Mouse (Mus musculus) MEL (cell line): ENCODE measurements around the gene Zdhhc8.

Source experiments
- CTCF ChIP-seq, 3 experiments: IDR thresholded peaks in 2 of 3; conservative IDR thresholded peaks in 1 of 3; 2 replicates each; pipeline ENCODE4 v1.5.1; 2011 to 2012; ENCODE audit warnings: low read length in 3 of 3, low read depth in 2 of 3, mild to moderate bottlenecking in 2 of 3, improper control_type of control experiment in 1 of 3, inconsistent platforms in 1 of 3, mixed read lengths in 1 of 3, moderate library complexity in 1 of 3; ENCODE audit not compliant: control insufficient read depth in 1 of 3, insufficient read depth in 1 of 3, poor library complexity in 1 of 3, severe bottlenecking in 1 of 3
- GATA1 ChIP-seq: IDR thresholded peaks from 2 replicates; pipeline ENCODE4 v1.6.1; 2011; ENCODE audit warnings: low read depth, low read length, improper control_type of control experiment
- MAX ChIP-seq: IDR thresholded peaks from 2 replicates; pipeline ENCODE4 v1.6.1; 2011; ENCODE audit warnings: low read length, improper control_type of control experiment
- POLR2A ChIP-seq, 2 experiments: IDR thresholded peaks; 2 replicates each; pipeline ENCODE4 v1.6.1; 2011 to 2012; ENCODE audit warnings: low read length in 2 of 2, mild to moderate bottlenecking in 2 of 2, control low read depth in 1 of 2, improper control_type of control experiment in 1 of 2, low read depth in 1 of 2, moderate library complexity in 1 of 2; ENCODE audit not compliant: control insufficient read depth in 1 of 2, insufficient read depth in 1 of 2, poor library complexity in 1 of 2
- ZNF384 ChIP-seq: IDR thresholded peaks from 2 replicates; pipeline ENCODE4 v1.6.1; 2012; ENCODE audit warnings: low read depth, mild to moderate bottlenecking, inconsistent platforms, low read length, improper control_type of control experiment

DNA sequence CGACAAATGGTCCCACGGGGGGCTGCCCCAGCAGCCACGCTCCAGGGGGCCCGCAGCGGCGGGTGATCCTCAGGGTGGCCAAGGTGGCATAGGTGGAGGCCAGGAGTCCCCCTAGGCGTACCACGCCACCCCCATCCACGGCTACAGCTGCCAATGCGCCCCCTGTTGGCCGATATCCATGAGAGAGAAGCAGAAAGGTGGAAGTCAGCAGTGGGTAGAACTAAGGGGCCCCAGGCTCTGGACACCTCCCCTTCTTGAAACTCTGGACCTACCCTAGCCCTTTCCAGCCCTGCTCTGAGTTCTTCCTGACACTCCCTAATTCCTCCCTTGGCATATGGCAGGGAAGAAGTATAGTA, 13.4 kb downstream of the Zdhhc8 start:
- peak; percentile 11 to 67 (median 48); a peak in 4 of 6 replicates for TF ChIP-seq CTCF (IDR thresholded peaks at IDR 0.05 in 2 of 3, conservative IDR thresholded peaks at IDR 0.05 in 1 of 3; ENCODE audit: control insufficient read depth in 1 of 3, insufficient read depth in 1 of 3, low read depth in 2 of 3, low read length in 3 of 3, poor library complexity in 1 of 3, severe bottlenecking in 1 of 3)
- no peak for TF ChIP-seq POLR2A (IDR thresholded peaks at IDR 0.05; ENCODE audit: control insufficient read depth in 1 of 2, insufficient read depth in 1 of 2, low read depth in 1 of 2, low read length in 2 of 2, poor library complexity in 1 of 2)
- no peak for TF ChIP-seq GATA1
- TF ChIP-seq ZNF384 = no peak
- no peak for TF ChIP-seq MAX
